Mouse (Mus musculus) lung, adult 2 months (tissue): ENCODE measurements around the gene Gm6169.

Experiments
- CTCF ChIP-seq: fragments of 200-500 bp; IDR thresholded peaks from 2 replicates; pipeline ENCODE4 v1.5.1; 2011; ENCODE audit warnings: mild to moderate bottlenecking, low read length, control low read depth; ENCODE audit not compliant: insufficient read depth
- POLR2A ChIP-seq: fragments of 200-500 bp; IDR thresholded peaks from 2 replicates; pipeline ENCODE4 v1.6.1; 2011; ENCODE audit warnings: low read depth, mild to moderate bottlenecking, control low read depth, low read length, borderline replicate concordance; ENCODE audit errors: extremely low read depth

DNA sequence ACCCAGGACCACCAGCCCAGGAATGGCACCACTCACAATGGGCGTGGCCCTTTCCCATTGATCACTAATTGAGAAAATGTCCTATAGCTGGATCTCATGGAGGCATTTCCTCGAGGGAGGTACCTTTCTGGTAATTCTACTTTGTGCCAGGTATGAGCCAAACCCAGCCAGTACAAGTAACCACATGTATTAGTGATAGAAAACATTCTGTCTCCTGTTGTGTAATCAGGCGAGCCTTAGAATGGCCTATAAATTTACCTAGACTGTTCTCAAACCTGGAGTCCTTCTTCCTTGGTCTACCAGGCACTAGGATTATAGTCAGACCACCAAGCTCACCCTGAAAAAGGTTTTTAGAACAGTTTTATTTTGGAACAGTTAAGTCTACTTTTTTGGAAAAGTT lies 22.3 kb upstream of the Gm6169 start:
- TF ChIP-seq CTCF (no peak), POLR2A (no peak)
